Mouse (Mus musculus): ENCODE measurements around the gene Mpp6. TPM values are rescaled to one million over a fixed set of nuclear protein-coding genes. Genes with fewer than 3 reads are reported as not detected.

Mpp6 gene
- polyA plus RNA-seq, 1 experiment from 2014 or later, result 79.0 TPM

GRCm38 (mm10) chr6:50240437-50240836, 130.4 kb downstream of the Mpp6 start:
- Histone ChIP-seq H3K4me2 (no peak overlapping the region), H3K4me1 (replicated peaks; ENCODE audit: control insufficient read depth, insufficient read depth, low read length) (peaks cover 7% of the 10 kb centered on the region), H3K27me3 (replicated peaks; ENCODE audit: control insufficient read depth, insufficient read depth, low read length) (no peaks in the 10 kb centered on the region), H3K27ac (ENCODE audit: low read depth, low read length) (no peak overlapping the region), H3K9ac (ENCODE audit: low read depth, low read length) (no peak overlapping the region), H3K36me3 (ENCODE audit: control insufficient read depth, insufficient read depth, low read length) (no peaks in the 10 kb centered on the region), H3K4me3 (ENCODE audit: low read depth, low read length) (no peak overlapping the region), H3K9me3 (ENCODE audit: control insufficient read depth, low read length) (no peaks in the 10 kb centered on the region)
- WGBS, result 39% methylated on average over 5 of the region's 5 CpGs
- ATAC-seq (replicated peaks; ENCODE audit: low FRiP score) (no peak), DNase-seq (ENCODE audit: low spot score) (no peak)

- 68% methylated on average over 4 of the region's 4 CpGs for WGBS
- DNase-seq (ENCODE audit: low spot score) (no peak), ATAC-seq (replicated peaks; ENCODE audit: low FRiP score) (no peak)
- Histone ChIP-seq H3K4me1 (replicated peaks; ENCODE audit: control insufficient read depth, insufficient read depth, low read length) (peaks cover 7% of the 10 kb centered on the region), H3K4me2 (no peak overlapping the region), H3K36me3 (ENCODE audit: control insufficient read depth, insufficient read depth, low read length) (no peaks in the 10 kb centered on the region), H3K27ac (ENCODE audit: low read depth, low read length) (no peak overlapping the region), H3K27me3 (replicated peaks; ENCODE audit: control insufficient read depth, insufficient read depth, low read length) (no peaks in the 10 kb centered on the region), H3K9me3 (ENCODE audit: control insufficient read depth, low read length) (no peaks in the 10 kb centered on the region), H3K9ac (ENCODE audit: low read depth, low read length) (no peak overlapping the region), H3K4me3 (ENCODE audit: low read depth, low read length) (no peak overlapping the region)
Observed at GRCm38 (mm10) chr6:50244126-50244525, 134.1 kb downstream of the Mpp6 start.

GRCm38 (mm10) chr6:50244967-50245366, 134.9 kb downstream of the Mpp6 start:
- 48% methylated on average over 4 of the region's 4 CpGs for WGBS

GRCm38 (mm10) chr6:50247356-50247755, 137.3 kb downstream of the Mpp6 start:
- no peak overlapping the region for H3K4me2 ChIP-seq
- H3K27me3 ChIP-seq (replicated peaks; ENCODE audit: control insufficient read depth, insufficient read depth, low read length), result no peaks in the 10 kb centered on the region
- no peaks in the 10 kb centered on the region for H3K9me3 ChIP-seq (ENCODE audit: control insufficient read depth, low read length)
- DNase-seq (ENCODE audit: low spot score) (no peak), ATAC-seq (replicated peaks; ENCODE audit: low FRiP score) (no peak)
- no peak overlapping the region for H3K27ac ChIP-seq (ENCODE audit: low read depth, low read length)
- no peak overlapping the region for H3K9ac ChIP-seq (ENCODE audit: low read depth, low read length)
- H3K4me3 ChIP-seq (ENCODE audit: low read depth, low read length), result no peak overlapping the region
- H3K36me3 ChIP-seq (ENCODE audit: control insufficient read depth, insufficient read depth, low read length), result no peaks in the 10 kb centered on the region
- H3K4me1 ChIP-seq (replicated peaks; ENCODE audit: control insufficient read depth, insufficient read depth, low read length), result no peaks in the 10 kb centered on the region; the same call in 1 of the 2 replicates
- 51% methylated on average over 2 of the region's 2 CpGs for WGBS

More at GRCm38 (mm10) chr6:50244967-50245366, 134.9 kb downstream of the Mpp6 start:
- no peak overlapping the region for H3K4me3 ChIP-seq (ENCODE audit: low read depth, low read length)
- H3K4me2 ChIP-seq, result no peak overlapping the region
- H3K27me3 ChIP-seq (replicated peaks; ENCODE audit: control insufficient read depth, insufficient read depth, low read length), result no peaks in the 10 kb centered on the region
- no peaks in the 10 kb centered on the region for H3K9me3 ChIP-seq (ENCODE audit: control insufficient read depth, low read length)
- DNase-seq (ENCODE audit: low spot score) (no peak), ATAC-seq (replicated peaks; ENCODE audit: low FRiP score) (no peak)
- H3K4me1 ChIP-seq (replicated peaks; ENCODE audit: control insufficient read depth, insufficient read depth, low read length), result peaks cover 7% of the 10 kb centered on the region
- no peak overlapping the region for H3K27ac ChIP-seq (ENCODE audit: low read depth, low read length)
- H3K9ac ChIP-seq (ENCODE audit: low read depth, low read length), result no peak overlapping the region
- H3K36me3 ChIP-seq (ENCODE audit: control insufficient read depth, insufficient read depth, low read length), result no peaks in the 10 kb centered on the region

GRCm38 (mm10) chr6:50247791-50248190, 137.8 kb downstream of the Mpp6 start:
- Histone ChIP-seq H3K27ac (ENCODE audit: low read depth, low read length) (no peak overlapping the region), H3K4me2 (no peak overlapping the region), H3K9me3 (ENCODE audit: control insufficient read depth, low read length) (no peaks in the 10 kb centered on the region), H3K9ac (ENCODE audit: low read depth, low read length) (no peak overlapping the region), H3K27me3 (replicated peaks; ENCODE audit: control insufficient read depth, insufficient read depth, low read length) (no peaks in the 10 kb centered on the region), H3K4me3 (ENCODE audit: low read depth, low read length) (no peak overlapping the region), H3K4me1 (replicated peaks; ENCODE audit: control insufficient read depth, insufficient read depth, low read length) (no peaks in the 10 kb centered on the region; the same call in 1 of the 2 replicates), H3K36me3 (ENCODE audit: control insufficient read depth, insufficient read depth, low read length) (no peaks in the 10 kb centered on the region)
- ATAC-seq (replicated peaks; ENCODE audit: low FRiP score) (no peak), DNase-seq (ENCODE audit: low spot score) (no peak)
- 67% methylated on average over 4 of the region's 4 CpGs for WGBS

Other genes with a start within 250 kb of the Mpp6 start
- gene Gsdme, start 153.6 kb downstream of the Mpp6 start, polyA plus RNA-seq (2014; fragmentation: Nextera tagmentation; extraction: Ambion mirVana), result 28.6 and 30.2 TPM in 2 replicates

All from liver, embryonic 11.5 days (tissue).